Mouse (Mus musculus) embryonic facial prominence, embryonic 14.5 days (tissue): Measurements from ENCODE around the gene Serpinb9. TPM values are rescaled to one million over a fixed set of nuclear protein-coding genes. Genes with fewer than 3 reads are reported as not detected.

Experiments used
- ATAC-seq: fragments of 200-750 bp; cut with Nextera tagmentation; 2 replicates; pipeline ENCODE4 v1.8.0; 2017; ENCODE audit warnings: low read depth, moderate number of reproducible peaks, moderate TSS enrichment
- DNase-seq: peaks from one replicate; pipeline ENCODE4 v3.0.0-alpha.2; 2015; ENCODE audit warnings: low spot score
- H3K27ac ChIP-seq: fragments of 300-500 bp; sonication (generic); replicated peaks from 2 replicates; pipeline ENCODE4 v1.5.1; 2014; ENCODE audit warnings: low read depth, mild to moderate bottlenecking, low read length, moderate library complexity
- H3K27me3 ChIP-seq: fragments of 300-500 bp; sonication (generic); replicated peaks from 2 replicates; pipeline ENCODE4 v1.6.1; 2014; ENCODE audit warnings: low read length; ENCODE audit not compliant: control insufficient read depth, insufficient read depth
- H3K36me3 ChIP-seq: fragments of 300-500 bp; sonication (generic); 2 replicates; pipeline ENCODE4 v1.6.1; 2014; ENCODE audit warnings: low read length, mixed read lengths; ENCODE audit not compliant: control insufficient read depth, insufficient read depth
- H3K4me1 ChIP-seq: fragments of 300-500 bp; sonication (generic); 2 replicates; pipeline ENCODE4 v1.6.1; 2014; ENCODE audit warnings: antibody characterized with exemption, low read length; ENCODE audit not compliant: control insufficient read depth, insufficient read depth
- H3K4me2 ChIP-seq: fragments of 300-500 bp; sonication (generic); 2 replicates; pipeline ENCODE4 v1.6.1; 2014; ENCODE audit warnings: low read depth, mild to moderate bottlenecking, low read length, moderate library complexity, mixed read lengths
- H3K4me3 ChIP-seq: fragments of 300-500 bp; sonication (generic); 2 replicates; pipeline ENCODE4 v1.5.1; 2014; ENCODE audit warnings: low read depth, mild to moderate bottlenecking, low read length
- H3K9ac ChIP-seq: fragments of 300-500 bp; sonication (generic); 2 replicates; pipeline ENCODE4 v1.6.1; 2014; ENCODE audit warnings: low read depth, mild to moderate bottlenecking, low read length, moderate library complexity, mixed read lengths
- H3K9me3 ChIP-seq: fragments of 300-500 bp; sonication (generic); 2 replicates; pipeline ENCODE4 v1.6.1; 2016; ENCODE audit warnings: low read length; ENCODE audit not compliant: control insufficient read depth
- WGBS: fragments of 180-500 bp; shearing (Covaris S2); extraction: QIAGEN DNeasy Blood & Tissue Kit; methylation state at CpG from one replicate; pipeline ENCODE4 v1.1.7; 2014; 5-methylcytosine and 5-hydroxymethylcytosine counted together
- polyA plus RNA-seq: library from polyadenylated mRNA; unstranded; fragments of >200 nt; fragmentation: Nextera tagmentation; extraction: Ambion mirVana; gene quantifications from 2 replicates; pipeline ENCODE4 v1.2.1, GENCODE M21; 2014

Serpinb9 gene
- polyA plus RNA-seq, 1 experiment from 2014 or later: 6.5 TPM

- 56% methylated on average over 1 of the region's 1 CpGs for WGBS
- no peak overlapping the region for H3K9ac ChIP-seq
These were observed 32.5 kb downstream of the Serpinb9 start for GRCm38 (mm10) chr13:33035506-33035905.

DNA sequence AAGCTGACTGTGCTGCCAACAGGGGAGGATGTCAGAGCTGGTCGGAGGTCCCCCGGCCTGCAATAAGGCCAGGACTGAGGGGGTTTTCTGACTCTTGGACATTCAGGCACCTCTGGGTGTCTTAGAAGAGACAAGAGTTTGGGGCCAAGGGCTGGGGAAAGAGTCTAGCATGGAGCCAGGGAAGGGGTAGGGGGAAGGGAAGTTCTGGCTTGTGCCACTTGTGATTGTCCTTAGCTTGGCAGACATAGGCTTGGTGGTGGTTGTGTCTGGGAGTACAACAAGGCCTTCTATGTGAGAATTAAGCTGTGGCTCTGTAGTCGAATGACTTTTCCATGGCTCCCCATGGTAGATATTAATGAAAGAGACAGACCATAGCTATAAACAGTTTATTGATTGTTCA is 40.5 kb downstream of the Serpinb9 start:
- H3K9ac ChIP-seq: no peak overlapping the region
- no peak overlapping the region for H3K4me3 ChIP-seq
- H3K36me3 ChIP-seq: no peaks in the 10 kb centered on the region
- ATAC-seq (no peak), DNase-seq (no peak)
- no peak overlapping the region for H3K4me2 ChIP-seq
- H3K9me3 ChIP-seq: no peaks in the 10 kb centered on the region
- 89% methylated on average over 3 of the region's 3 CpGs for WGBS
- no peaks in the 10 kb centered on the region for H3K27me3 ChIP-seq
- no peaks in the 10 kb centered on the region for H3K4me1 ChIP-seq
- no peak overlapping the region for H3K27ac ChIP-seq

More at GRCm38 (mm10) chr13:33035506-33035905, 32.5 kb downstream of the Serpinb9 start:
- H3K4me2 ChIP-seq: no peak overlapping the region
- no peak overlapping the region for H3K4me3 ChIP-seq
- H3K9me3 ChIP-seq: no peaks in the 10 kb centered on the region
- DNase-seq (no peak), ATAC-seq (no peak)
- H3K36me3 ChIP-seq: no peaks in the 10 kb centered on the region
- H3K27me3 ChIP-seq: no peaks in the 10 kb centered on the region
- H3K27ac ChIP-seq: no peak overlapping the region
- no peaks in the 10 kb centered on the region for H3K4me1 ChIP-seq

- H3K27ac ChIP-seq: no peak overlapping the region
- H3K4me2 ChIP-seq: no peak overlapping the region
- H3K36me3 ChIP-seq: no peaks in the 10 kb centered on the region
- H3K4me3 ChIP-seq: no peak overlapping the region
- DNase-seq: no peak
- 87% methylated on average over 2 of the region's 2 CpGs for WGBS
- no peaks in the 10 kb centered on the region for H3K4me1 ChIP-seq
- H3K9ac ChIP-seq: no peak overlapping the region
- no peaks in the 10 kb centered on the region for H3K9me3 ChIP-seq
- ATAC-seq: no peak
- no peaks in the 10 kb centered on the region for H3K27me3 ChIP-seq
These were observed 44.2 kb downstream of the Serpinb9 start for GRCm38 (mm10) chr13:33047234-33047633.

DNA sequence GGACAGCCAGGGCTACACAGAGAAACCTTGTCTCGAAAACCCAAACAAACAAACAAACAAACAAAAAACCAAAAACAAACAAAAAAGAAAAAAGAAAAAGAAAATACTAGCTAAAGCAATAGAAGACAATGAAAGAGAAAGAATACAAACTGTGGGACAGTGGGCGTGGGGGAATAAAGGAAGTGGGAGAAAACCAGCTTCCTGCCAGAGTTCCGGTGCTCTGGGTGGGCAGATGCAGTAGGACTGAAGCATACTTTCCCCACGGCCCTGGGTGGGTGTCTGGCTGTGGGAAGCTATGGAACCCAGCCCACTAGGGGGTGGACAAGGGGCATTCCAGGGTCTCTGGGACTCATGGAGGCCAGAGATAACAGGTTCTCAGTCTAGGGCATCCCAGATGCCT is 45.1 kb downstream of the Serpinb9 start:
- H3K27me3 ChIP-seq: no peaks in the 10 kb centered on the region
- DNase-seq (no peak), ATAC-seq (no peak)
- no peak overlapping the region for H3K27ac ChIP-seq
- H3K36me3 ChIP-seq: no peaks in the 10 kb centered on the region
- no peak overlapping the region for H3K9ac ChIP-seq
- no peak overlapping the region for H3K4me2 ChIP-seq
- no peak overlapping the region for H3K4me3 ChIP-seq
- H3K4me1 ChIP-seq: no peaks in the 10 kb centered on the region
- no peaks in the 10 kb centered on the region for H3K9me3 ChIP-seq
- WGBS: 81% methylated on average over 4 of the region's 4 CpGs

GRCm38 (mm10) chr13:33051697-33052096 is 48.6 kb downstream of the Serpinb9 start:
- H3K27me3 ChIP-seq: no peaks in the 10 kb centered on the region
- no peak overlapping the region for H3K4me3 ChIP-seq
- no peaks in the 10 kb centered on the region for H3K4me1 ChIP-seq
- H3K9me3 ChIP-seq: no peaks in the 10 kb centered on the region
- H3K4me2 ChIP-seq: no peak overlapping the region
- no peak overlapping the region for H3K27ac ChIP-seq
- 56% methylated on average over 3 of the region's 3 CpGs for WGBS
- no peak for ATAC-seq
- no peak for DNase-seq
- no peaks in the 10 kb centered on the region for H3K36me3 ChIP-seq
- no peak overlapping the region for H3K9ac ChIP-seq

DNA sequence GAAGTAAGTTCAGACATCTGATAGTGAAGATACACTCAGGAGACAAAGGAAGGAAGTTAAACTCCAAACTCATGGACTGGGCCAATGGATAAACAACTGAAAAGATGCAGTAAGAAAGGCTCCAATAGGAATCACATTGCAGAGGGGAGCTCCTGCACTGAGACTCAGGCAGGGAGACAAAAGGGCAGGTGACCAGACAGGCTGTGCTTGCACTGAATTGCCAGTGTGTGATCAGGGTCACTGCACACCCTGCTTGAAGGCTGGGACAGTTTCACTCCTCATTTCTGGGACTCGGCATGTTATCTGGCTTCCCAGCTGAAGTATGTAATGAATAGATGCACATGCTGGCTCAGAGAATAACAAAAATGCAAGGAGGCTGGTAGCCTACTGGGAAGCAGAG is 60.0 kb downstream of the Serpinb9 start:
- H3K9me3 ChIP-seq: no peaks in the 10 kb centered on the region
- no peaks in the 10 kb centered on the region for H3K36me3 ChIP-seq
- no peak for ATAC-seq
- H3K4me3 ChIP-seq: no peak overlapping the region
- no peaks in the 10 kb centered on the region for H3K4me1 ChIP-seq
- DNase-seq: no peak
- no peaks in the 10 kb centered on the region for H3K27me3 ChIP-seq
- WGBS: 82% methylated on average over 1 of the region's 1 CpGs
- no peak overlapping the region for H3K27ac ChIP-seq
- H3K9ac ChIP-seq: no peak overlapping the region
- H3K4me2 ChIP-seq: no peak overlapping the region

Other genes with a start within 250 kb of the Serpinb9 start
- gene Mylk4, start 219.3 kb upstream of the Serpinb9 start, polyA plus RNA-seq: 14.4 and 22.8 TPM in 2 replicates
- gene Wrnip1, start 201.2 kb upstream of the Serpinb9 start, polyA plus RNA-seq: 27.8 and 27.9 TPM in 2 replicates
- gene D930007J09Rik, start 200.4 kb upstream of the Serpinb9 start, polyA plus RNA-seq: not detected in 2 replicates
- gene Serpinb1a, start 152.1 kb upstream of the Serpinb9 start, polyA plus RNA-seq: 24.2 and 34.9 TPM in 2 replicates
- not detected in 2 replicates for gene Serpinb1c, start 105.0 kb upstream of the Serpinb9 start, polyA plus RNA-seq
- gene Serpinb6b, start 38.0 kb upstream of the Serpinb9 start, polyA plus RNA-seq: 2.4 and 3.0 TPM in 2 replicates
- gene Serpinb9b, start 24.2 kb downstream of the Serpinb9 start, polyA plus RNA-seq: 0.14 and 0.17 TPM in 2 replicates
- gene Serpinb1b, start 75.3 kb downstream of the Serpinb9 start, polyA plus RNA-seq: 1.0 and 1.5 TPM in 2 replicates
- not detected in 2 replicates for gene Serpinb9c, start 156.5 kb downstream of the Serpinb9 start, polyA plus RNA-seq
- not detected in 2 replicates for gene Serpinb9d, start 189.7 kb downstream of the Serpinb9 start, polyA plus RNA-seq
- not detected in 2 replicates for gene Serpinb9e, start 246.4 kb downstream of the Serpinb9 start, polyA plus RNA-seq